Mouse (Mus musculus): ENCODE results near the gene Exoc3l2. TPM values are rescaled to one million over a fixed set of nuclear protein-coding genes. Genes with fewer than 3 reads are reported as not detected.

Exoc3l2 gene
- not detected for polyA plus RNA-seq (2017; shearing (Covaris generic))

DNA sequence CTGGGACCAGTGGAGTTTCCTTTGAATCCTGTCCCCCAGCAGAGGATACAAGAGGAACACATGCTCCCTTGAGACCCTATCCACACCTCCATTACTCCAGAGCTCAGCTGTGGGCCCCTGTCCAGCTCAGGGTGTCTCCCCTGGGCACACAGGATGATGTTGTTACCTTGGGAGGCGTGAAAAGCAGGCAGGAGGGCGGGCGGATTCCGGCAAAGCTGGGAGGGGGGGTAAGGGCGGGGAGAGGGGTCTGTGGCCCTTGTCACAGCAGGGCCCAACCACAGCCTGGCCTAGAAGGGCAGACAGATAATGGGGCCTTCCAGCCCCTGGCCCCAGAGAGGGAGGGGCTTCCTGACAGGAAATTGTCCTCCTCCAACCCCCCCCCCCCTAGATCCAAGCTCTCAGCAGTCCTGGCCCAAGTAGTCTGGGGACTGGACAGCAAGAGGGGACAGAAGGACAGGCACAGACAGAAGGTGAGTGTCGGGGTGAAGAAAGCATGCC is at the start of gene Exoc3l2:
TSS of gene Exoc3l2 (plus strand) at position 448 of the 498 bp plus-strand sequence.

DNA sequence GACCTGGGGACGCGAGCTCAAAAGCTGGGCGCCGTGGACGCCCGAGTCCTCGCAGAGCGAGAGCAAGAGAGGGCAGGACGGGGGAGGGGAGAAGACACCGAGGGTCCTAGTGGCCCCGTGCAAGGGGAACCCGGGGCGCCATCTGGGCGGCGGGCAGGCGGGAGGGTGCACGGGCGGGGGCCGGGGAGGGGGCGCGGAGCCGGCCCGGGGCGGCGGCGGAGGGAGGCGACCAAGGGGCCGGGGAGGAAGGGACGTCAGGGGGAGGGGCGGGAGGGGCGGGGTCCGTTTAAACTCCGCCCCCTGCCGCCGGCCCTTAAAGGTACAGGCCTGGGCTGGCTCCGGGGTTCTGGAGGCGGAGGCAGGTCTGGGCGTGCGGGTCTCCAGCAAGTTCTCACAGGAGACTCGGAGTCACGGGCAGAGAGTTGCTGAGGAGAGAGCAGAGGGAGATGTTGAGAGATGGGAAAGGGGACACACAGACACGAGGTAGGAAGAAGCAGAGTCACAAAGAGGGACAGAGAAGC is 4.5 kb upstream of the Exoc3l2 start, which contains the start of gene Mark4:
TSS of gene Mark4 (minus strand) at position 231 of the 521 bp plus-strand sequence.

GRCm38 (mm10) chr7:19508150-19508923 is 45.2 kb downstream of the Exoc3l2 start, which contains the start of the genes Bloc1s3 and Trappc6a:
Gene Bloc1s3 (minus strand): TSS chr7:19508367.
Gene Trappc6a (plus strand): TSS chr7:19508395.

DNA sequence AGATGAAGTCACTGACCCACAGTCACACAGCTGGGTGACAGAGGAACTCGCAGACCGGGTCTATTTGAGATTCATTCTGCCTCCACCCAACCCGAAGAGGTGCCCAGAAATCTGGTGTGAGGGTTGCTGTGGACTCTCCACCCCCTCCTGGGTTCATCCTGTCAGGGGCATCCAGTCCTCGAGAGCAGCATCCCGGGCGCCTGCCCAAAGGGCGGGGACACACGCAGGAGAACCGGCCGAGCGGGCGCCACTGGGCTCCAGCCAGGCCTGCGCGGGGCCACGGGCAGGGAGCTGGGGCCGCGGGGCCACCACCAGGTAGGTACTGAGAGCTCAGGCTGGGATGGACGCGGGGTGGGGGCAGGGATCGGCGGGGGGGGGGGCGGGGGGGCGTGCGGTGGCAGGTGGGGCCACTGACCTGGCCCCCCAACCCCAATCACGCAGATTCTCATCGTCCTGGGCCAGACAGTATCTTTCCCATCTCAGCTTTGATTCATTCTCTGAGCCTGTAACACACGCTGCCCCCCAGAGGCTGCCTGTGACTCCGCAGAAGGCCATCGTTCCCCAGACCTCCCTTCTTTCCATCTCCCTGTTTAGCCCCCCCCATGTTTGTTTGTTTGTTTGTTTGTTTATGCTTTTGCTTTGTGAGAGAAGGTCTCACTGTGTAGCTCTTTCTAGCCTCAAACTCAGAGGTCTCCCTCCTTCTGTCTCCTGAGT is 54.7 kb downstream of the Exoc3l2 start, which contains the start of gene Nkpd1:
TSS of gene Nkpd1 (plus strand) at position 187 of the 714 bp plus-strand sequence.

Other genes with a start within 250 kb of the Exoc3l2 start
- 22.4 TPM for gene Opa3, start 235.0 kb upstream of the Exoc3l2 start, polyA plus RNA-seq (2017; shearing (Covaris generic))
- gene Vasp, start 191.5 kb upstream of the Exoc3l2 start, polyA plus RNA-seq (2017; shearing (Covaris generic)) = 303 TPM
- 2.4 TPM for gene Ppm1n, start 183.3 kb upstream of the Exoc3l2 start, polyA plus RNA-seq (2017; shearing (Covaris generic))
- 0.34 TPM for gene Rtn2, start 180.7 kb upstream of the Exoc3l2 start, polyA plus RNA-seq (2017; shearing (Covaris generic))
- gene Fosb, start 153.3 kb upstream of the Exoc3l2 start, polyA plus RNA-seq (2017; shearing (Covaris generic)) = 0.72 TPM
- gene Ercc1, start 118.6 kb upstream of the Exoc3l2 start, polyA plus RNA-seq (2017; shearing (Covaris generic)) = 77.0 TPM
- gene Cd3eap, start 103.8 kb upstream of the Exoc3l2 start, polyA plus RNA-seq (2017; shearing (Covaris generic)) = 14.5 TPM
- gene Ppp1r13l, start 103.6 kb upstream of the Exoc3l2 start, polyA plus RNA-seq (2017; shearing (Covaris generic)) = 0.38 TPM
- 9.2 TPM for gene Ercc2, start 81.3 kb upstream of the Exoc3l2 start, polyA plus RNA-seq (2017; shearing (Covaris generic))
- gene Klc3, start 59.2 kb upstream of the Exoc3l2 start, polyA plus RNA-seq (2017; shearing (Covaris generic)) = 27.0 TPM
- gene Ckm, start 58.6 kb upstream of the Exoc3l2 start, polyA plus RNA-seq (2017; shearing (Covaris generic)) = 0.19 TPM
- gene Mark4, start 4.5 kb upstream of the Exoc3l2 start, polyA plus RNA-seq (2017; shearing (Covaris generic)) = 9.0 TPM
- gene Bloc1s3, start 45.0 kb downstream of the Exoc3l2 start, polyA plus RNA-seq (2017; shearing (Covaris generic)) = 11.3 TPM
- gene Trappc6a, start 45.1 kb downstream of the Exoc3l2 start, polyA plus RNA-seq (2017; shearing (Covaris generic)) = 123 TPM
- gene Nkpd1, start 54.5 kb downstream of the Exoc3l2 start, polyA plus RNA-seq (2017; shearing (Covaris generic)) = not detected
- gene Ppp1r37, start 99.7 kb downstream of the Exoc3l2 start, polyA plus RNA-seq (2017; shearing (Covaris generic)) = 18.0 TPM
- gene Zfp296, start 114.0 kb downstream of the Exoc3l2 start, polyA plus RNA-seq (2017; shearing (Covaris generic)) = 1.4 TPM
- 120 TPM for gene Gemin7, start 114.3 kb downstream of the Exoc3l2 start, polyA plus RNA-seq (2017; shearing (Covaris generic))
- 75.0 TPM for gene Clasrp, start 141.2 kb downstream of the Exoc3l2 start, polyA plus RNA-seq (2017; shearing (Covaris generic))
- gene Relb, start 166.1 kb downstream of the Exoc3l2 start, polyA plus RNA-seq (2017; shearing (Covaris generic)) = 87.1 TPM
- gene Clptm1, start 201.7 kb downstream of the Exoc3l2 start, polyA plus RNA-seq (2017; shearing (Covaris generic)) = 156 TPM
- gene Apoc2, start 214.6 kb downstream of the Exoc3l2 start, polyA plus RNA-seq (2017; shearing (Covaris generic)) = not detected
- not detected for gene Gm44805, start 218.1 kb downstream of the Exoc3l2 start, polyA plus RNA-seq (2017; shearing (Covaris generic))
- gene Apoc4, start 218.1 kb downstream of the Exoc3l2 start, polyA plus RNA-seq (2017; shearing (Covaris generic)) = not detected
- 0.99 TPM for gene Apoc1, start 229.3 kb downstream of the Exoc3l2 start, polyA plus RNA-seq (2017; shearing (Covaris generic))
- 23.1 TPM for gene Apoe, start 235.9 kb downstream of the Exoc3l2 start, polyA plus RNA-seq (2017; shearing (Covaris generic))